Mouse (Mus musculus): ENCODE results near the gene Mpped2. TPM values are rescaled to one million over a fixed set of nuclear protein-coding genes. Genes with fewer than 3 reads are reported as not detected.

Mpped2 gene
- total RNA-seq, 2 experiments from 2014 or later: 2.5 to 4.6 TPM

GRCm38 (mm10) chr2:106735792-106736359 lies 42.8 kb downstream of the Mpped2 start:
- intact Hi-C loops (cut with DNase I): no loop called here
- no peak for DNase-seq

DNA sequence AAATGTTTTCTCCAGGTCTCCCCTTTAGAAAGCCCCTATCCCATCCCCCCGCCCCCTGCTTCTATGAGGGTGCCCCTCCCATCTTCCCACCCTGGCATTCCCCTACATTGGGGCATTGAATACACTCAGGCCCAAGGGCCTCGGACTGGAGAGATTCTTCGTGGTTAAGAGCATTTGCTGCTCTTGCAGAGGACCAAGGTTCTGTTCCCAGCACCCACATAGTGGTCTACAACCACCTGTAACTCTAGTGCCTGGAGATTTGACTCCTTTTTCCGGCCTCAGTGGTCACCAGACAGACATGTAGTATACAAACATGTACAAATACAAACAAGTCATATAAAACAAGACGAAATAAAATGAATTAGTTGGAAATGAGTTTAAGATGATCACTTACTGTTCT lies 45.9 kb downstream of the Mpped2 start:
- DNase-seq: no peak
- intact Hi-C loops (cut with DNase I): no loop called here

DNA sequence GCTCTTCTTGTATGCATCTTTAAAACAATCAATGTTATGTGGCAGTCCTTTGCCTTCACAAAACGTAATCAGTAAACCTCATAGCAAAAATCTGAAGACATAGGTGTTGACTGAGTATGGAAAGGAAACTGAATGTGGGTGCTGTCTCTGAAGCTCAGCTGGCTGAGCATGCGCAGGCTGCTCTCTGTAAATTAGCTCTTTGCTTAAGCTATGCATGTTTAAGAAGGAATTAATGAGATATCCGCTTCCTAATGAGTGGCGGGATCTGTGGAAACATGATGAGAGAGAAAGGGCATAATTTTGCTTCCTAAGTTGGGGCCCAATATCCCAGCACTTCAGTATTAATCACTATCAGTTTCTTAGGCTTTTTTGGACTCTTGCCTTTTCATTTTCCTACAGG lies 51.0 kb downstream of the Mpped2 start:
- intact Hi-C loops (cut with DNase I): no loop called here

DNA sequence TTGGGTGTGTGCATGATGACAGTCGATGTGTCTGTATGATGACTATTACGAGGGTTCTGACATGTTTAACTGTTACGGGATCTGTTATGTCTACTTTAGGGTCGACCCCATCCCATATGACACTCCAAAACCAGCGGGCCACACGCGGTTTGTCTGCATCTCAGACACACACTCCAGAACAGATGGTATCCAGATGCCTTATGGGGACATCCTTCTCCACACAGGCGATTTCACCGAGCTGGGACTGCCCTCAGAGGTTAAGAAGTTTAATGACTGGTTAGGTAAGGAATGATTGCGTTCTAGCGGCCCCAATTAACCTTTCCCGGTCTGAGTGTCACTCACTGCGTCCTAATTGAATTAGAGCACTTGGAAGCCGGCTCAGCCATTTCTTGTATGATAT lies 51.5 kb downstream of the Mpped2 start:
- no peak for DNase-seq
- intact Hi-C loops (cut with DNase I): no loop called here

More for the DNA sequence above, 51.0 kb downstream of the Mpped2 start:
- no peak for DNase-seq

GRCm38 (mm10) chr2:106745364-106745763 lies 52.3 kb downstream of the Mpped2 start:
- intact Hi-C loops (cut with DNase I): no loop called here
- no peak for DNase-seq

GRCm38 (mm10) chr2:106746211-106746610 lies 53.1 kb downstream of the Mpped2 start:
- intact Hi-C loops (cut with DNase I): no loop called here
- no peak for DNase-seq

DNA sequence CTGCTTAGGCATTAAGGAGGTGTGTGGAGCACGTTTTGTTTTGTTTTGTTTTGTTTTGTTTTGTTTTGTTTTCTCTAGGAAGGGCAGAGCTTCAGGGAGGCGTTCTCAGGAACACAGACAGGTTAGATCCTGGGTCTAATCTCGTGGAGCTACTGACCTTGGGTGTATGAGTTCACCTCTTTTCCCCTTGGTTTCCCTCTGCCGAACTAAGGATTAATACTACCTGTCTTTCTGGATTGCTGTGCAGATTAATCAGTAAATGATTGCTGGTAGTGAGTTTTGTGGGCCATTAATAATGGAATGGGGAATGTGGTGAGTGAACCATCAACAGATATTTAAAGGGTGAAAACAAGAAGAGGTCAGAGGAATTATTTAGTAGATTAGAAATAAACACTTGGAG lies 53.8 kb downstream of the Mpped2 start:
- intact Hi-C loops (cut with DNase I): no loop called here

DNA sequence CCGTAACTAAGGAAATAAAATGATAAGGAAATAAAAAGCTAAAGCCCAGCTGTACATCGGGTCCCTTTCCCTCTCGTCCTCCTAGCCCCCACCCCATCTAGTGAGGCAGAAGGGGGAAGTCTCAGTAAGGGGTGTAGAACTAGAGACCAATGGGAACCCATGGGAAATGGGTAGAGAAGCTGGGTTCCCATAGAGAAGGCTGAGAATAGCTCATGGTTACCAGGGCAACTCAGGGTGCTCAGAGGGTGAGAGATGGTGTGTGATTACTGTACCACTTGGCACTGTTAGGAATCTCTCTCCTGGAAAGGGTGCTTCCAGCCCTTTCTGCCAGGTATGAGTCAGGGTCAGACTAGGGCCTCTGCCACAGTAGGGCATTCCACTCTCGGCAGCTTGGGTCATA lies 54.3 kb downstream of the Mpped2 start:
- no peak for DNase-seq
- intact Hi-C loops (cut with DNase I): no loop called here

More for the DNA sequence above, 53.8 kb downstream of the Mpped2 start:
- DNase-seq: no peak

GRCm38 (mm10) chr2:106750878-106751277 lies 57.8 kb downstream of the Mpped2 start:
- intact Hi-C loops (cut with DNase I): no loop called here
- no peak for DNase-seq

DNA sequence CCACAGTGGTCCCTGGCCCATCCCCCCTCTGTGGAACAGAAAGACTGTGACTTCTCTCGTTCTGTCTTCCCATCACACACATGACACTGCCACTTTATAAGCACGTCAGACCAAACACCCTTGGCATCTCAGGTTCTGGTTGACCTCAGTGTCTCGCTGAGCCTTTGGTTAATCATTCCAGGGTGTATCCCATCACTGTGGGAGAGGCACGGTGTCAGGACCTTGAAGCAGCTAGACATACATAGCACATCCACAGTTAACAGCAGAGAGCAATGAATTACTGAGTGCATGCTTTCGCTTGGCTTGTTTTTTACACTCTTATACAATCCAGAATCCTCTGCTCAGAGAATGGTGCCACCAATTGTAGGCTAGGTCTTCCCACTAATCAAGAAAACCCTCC lies 60.6 kb downstream of the Mpped2 start:
- intact Hi-C loops (cut with DNase I): no loop called here
- no peak for DNase-seq

DNA sequence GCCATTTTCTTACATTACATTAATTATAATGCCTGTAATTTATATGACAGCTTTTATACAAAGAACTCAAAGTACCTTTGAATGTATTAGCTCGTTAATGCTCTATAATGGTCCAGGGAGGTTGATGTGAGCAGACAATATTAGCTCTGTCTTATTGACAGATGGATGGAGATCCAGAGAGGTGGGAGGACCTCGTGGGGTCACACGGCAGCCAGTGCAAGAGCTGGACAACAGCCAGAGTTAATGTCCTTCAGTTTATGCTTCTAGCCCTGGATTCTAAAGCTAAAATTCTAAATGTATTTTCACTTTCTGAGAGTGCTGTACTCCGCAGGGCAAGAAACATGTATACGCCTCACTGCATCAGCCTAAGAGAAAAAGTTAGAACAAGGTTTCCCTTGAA lies 61.6 kb downstream of the Mpped2 start:
- intact Hi-C loops (cut with DNase I): no loop called here

DNA sequence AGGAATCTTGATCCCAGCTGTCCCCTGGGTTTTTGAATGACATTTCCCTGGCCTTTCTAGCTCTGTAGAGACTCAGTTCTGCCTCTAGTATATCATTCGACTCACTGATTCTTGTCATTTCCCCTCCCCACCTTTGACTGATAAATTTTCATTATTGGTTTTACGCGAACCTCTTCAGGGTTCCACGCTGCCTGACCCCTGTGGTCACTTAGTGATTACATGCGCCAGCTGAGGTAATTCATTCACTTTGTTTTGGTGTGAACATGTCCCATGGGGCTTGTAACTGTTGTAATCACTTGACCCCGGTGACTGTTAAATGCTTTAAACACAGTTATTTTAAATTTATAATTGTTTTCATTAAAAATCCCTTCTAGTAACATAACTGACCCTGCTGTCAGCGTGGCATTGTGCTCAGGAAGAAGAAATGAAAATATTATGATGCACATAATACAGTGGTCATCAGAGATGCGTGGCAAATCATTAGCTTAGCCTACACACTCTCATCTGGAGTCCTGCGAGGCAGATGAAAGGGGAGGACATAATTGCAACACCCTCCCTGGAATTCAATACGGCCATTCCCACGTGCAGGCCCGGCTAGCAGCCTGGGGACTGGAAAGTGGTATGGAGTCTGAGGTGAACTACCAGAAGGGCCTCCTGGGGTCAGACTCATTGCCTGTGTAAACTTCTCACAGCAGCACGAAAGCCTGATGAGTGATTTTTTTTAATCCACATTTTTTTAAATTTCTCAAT lies 63.5 kb downstream of the Mpped2 start:
- no peak for DNase-seq
- intact Hi-C loops (cut with DNase I): no loop called here

More for the DNA sequence above, 61.6 kb downstream of the Mpped2 start:
- no peak for DNase-seq

DNA sequence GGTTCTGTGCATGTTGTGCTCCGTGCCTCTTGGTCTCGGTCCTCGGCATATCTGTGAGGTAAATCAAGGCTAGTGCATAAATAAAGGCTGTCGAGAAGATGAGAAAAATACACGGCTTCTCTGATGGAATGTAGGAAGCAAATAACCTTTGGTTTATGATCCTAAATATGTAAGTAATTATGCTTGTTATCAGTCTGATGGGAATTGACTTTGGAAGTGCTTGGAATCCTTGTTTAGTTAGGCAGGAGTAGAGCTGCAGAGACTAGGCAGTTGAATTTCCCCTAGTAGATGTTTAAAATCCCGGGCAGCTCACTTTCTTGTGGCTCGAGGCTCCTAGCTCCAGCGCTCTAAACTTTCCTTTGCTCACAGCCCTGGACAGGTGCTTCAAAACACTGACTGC lies 69.9 kb downstream of the Mpped2 start:
- DNase-seq: no peak
- intact Hi-C loops (cut with DNase I): no loop called here

DNA sequence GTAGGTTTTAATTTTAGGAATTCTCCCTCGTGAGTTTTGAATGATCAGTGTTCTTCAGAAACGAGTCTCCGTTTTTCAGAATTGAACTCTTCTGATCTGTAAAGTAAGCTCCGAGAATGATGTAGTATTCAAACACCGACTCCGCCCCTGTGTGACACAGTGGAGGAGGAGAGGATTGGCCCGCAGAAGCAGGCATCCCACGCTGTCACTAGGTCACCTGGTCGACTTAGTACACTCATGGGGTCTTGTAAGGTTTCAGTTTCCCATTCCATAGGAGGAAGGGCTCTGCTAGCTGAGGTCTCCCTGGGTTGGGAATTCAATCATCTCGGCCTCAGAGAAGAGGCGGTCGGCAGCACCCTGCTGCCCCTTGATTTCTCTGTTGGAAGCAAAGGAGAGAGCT lies 76.2 kb downstream of the Mpped2 start:
- intact Hi-C loops (cut with DNase I): no loop called here
- no peak for DNase-seq

- DNase-seq: no peak
- intact Hi-C loops (cut with DNase I): no loop called here
These were observed 79.6 kb downstream of the Mpped2 start for GRCm38 (mm10) chr2:106772643-106773042.

- intact Hi-C loops (cut with DNase I): no loop called here
- no peak for DNase-seq
These were observed 81.5 kb downstream of the Mpped2 start for GRCm38 (mm10) chr2:106774251-106775196.

DNA sequence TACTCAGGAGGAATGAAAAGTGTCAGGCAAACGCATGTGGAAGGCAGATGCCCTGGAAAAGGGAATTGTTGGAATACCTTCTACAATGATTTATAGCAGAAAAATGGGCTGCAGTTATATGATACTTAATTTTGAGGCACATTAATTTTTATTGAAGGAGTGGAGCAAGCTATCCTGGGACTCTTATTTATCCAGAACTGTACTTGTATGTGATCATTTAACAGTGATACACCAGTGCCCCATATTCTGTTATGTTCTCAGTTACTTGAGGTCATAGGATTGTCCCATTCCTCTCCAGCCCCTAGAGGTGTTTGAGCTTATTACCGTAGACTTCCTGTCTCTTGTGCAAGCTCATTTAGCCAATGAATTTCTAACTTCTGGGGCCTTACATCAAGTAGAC lies 82.9 kb downstream of the Mpped2 start:
- intact Hi-C loops (cut with DNase I): no loop called here
- DNase-seq: no peak

- intact Hi-C loops (cut with DNase I): no loop called here
These were observed 85.9 kb downstream of the Mpped2 start for GRCm38 (mm10) chr2:106778861-106779516.

DNA sequence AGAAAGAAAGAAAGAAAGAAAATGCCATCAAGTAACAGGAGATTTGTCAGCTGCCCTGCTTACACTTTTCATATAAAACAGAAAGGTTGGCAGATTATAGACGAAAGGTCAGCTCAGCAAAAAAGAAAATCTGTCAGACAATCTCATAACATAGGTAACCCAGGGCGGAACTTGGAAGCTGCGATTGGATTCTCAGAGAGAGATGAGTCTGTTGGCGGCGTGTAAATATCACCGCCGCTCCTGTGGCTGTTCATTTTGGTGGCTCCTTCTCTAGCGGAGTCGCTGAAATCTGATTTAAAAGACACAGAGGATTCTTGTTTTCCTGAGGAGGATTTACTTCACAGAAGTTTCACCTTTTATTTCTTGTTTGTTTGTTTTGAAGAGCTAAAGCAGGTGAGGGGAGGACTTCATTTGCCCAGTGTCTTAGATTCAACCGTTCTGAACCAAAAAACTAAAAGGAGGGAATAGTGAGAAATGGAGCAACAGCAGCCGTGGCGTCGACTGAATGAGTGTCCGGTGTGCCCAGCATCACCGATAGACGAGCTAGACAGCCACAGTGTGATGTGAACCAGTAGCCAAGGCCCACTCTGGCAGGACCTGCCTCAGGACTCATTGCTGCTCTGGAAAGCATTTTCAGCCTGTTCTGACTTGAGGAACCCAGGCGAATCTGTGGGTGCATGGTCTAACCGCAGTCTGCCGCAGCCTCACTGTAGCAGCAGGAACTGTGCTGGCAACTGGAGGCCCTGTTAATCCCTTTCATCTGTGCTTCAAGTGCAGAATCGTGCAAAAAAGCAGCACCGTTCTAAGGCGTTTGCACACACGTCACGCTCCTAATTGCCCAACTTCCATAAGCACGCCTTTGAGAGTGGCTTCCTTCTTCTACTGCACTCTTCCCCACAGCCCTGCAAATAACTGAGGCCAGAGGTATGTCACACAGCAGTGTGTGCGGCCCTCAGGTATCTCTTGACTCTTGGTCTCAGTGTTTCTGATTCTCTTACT lies 88.4 kb downstream of the Mpped2 start:
- intact Hi-C loops (cut with DNase I): no loop called here
- DNase-seq: no peak

More at GRCm38 (mm10) chr2:106778861-106779516, 85.9 kb downstream of the Mpped2 start:
- no peak for DNase-seq
